Mouse (Mus musculus) heart, postnatal 14 days (tissue): ENCODE measurements around the gene Ripor2. TPM values are rescaled to one million over a fixed set of nuclear protein-coding genes. Genes with fewer than 3 reads are reported as not detected.

Source experiments
- DNase-seq, 2 experiments: peaks; one replicate each; pipeline ENCODE4 v3.0.0; 2021 to 2022
- intact Hi-C: fragments of 180-260 bp; cut with DNase I; formaldehyde crosslinking; loops from one replicate; pipeline ENCODE4 v1.15.1; 2025
- total RNA-seq, 2 experiments: library from RNA; stranded (reverse); gene quantifications; 2 replicates each; pipeline ENCODE4 v1.2.3; 2021

Gene Ripor2
- total RNA-seq, 2 experiments from 2014 or later, result 8.9 to 9.2 TPM

DNA sequence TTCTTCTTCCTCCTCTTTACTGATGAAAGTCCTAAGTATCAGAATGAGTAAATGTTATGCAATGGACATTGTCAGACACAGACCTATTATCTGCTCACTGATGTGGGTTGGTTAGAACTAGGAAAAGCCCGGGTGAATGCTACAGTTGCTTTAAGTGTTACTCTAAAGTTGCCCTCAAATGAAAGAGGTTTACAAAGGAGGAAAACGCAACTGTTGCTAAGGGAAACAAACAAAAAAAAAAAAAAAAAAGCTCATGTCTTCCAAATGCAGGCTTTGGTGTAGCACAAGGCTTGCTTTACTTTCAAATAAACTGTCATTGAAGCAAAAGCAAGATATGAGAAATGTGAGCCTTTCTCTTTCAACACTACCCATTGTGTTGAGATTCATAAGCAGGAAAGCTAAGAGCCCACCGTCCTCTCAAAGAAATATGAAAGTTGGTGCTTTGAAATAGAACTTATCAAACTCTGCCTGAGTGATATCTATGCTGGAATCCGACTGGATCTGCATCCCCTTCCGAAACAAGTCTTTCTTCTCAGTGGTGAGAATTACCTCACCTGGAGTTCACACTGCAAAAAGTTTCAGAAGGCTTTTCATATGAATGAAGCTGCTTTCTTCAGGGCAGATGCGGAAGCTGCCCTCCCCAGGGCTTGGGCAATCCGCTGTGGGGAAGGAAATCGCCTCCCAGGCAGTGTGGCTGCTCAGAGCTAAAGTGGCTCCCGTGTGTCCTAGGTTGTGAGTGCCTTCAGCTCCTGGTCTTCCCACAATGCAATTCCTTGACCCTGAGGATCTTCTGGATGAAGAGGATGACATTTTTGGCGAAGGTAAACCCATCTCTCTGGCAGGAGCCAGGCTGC is 32.2 kb downstream of the Ripor2 start:
- intact Hi-C loops, result loop anchor here (5.0 kb wide), 1 partner anchor 92 kb away; no protein-coding TSS in a partner anchor
- DNase-seq, result peak in 1 of 2 experiments; percentile 25

- DNase-seq, result peak; percentile 43 to 61
- intact Hi-C loops, result loop anchor here (5.0 kb wide), 1 partner anchor 49 kb away; no protein-coding TSS in a partner anchor
Measured at GRCm38 (mm10) chr13:24615921-24616565, 34.1 kb downstream of the Ripor2 start.

DNA sequence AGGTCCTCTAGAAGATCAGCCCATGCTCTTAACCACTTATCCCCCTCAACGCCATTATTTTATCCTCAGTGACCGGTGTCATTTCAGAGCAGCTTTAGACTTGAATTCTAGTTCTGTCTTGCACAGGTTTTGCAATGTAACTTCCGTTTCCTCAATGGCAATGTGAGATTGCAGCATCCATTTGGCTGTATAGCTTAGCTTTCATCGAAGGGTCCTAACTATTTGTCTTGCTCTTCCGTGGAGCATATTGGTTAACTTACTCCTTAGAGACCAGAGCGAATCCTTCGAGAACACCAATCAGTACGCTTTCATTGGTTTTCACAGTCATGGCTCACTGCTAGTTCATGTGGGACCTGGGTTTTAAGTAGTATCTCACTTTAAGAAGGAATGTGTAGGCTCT is 34.7 kb downstream of the Ripor2 start:
- intact Hi-C loops, result loop anchor here (5.0 kb wide), 1 partner anchor 49 kb away; no protein-coding TSS in a partner anchor
- no peak for DNase-seq

GRCm38 (mm10) chr13:24617076-24617798 is 35.2 kb downstream of the Ripor2 start:
- intact Hi-C loops, result loop anchor here (5.0 kb wide), 1 partner anchor 50 kb away; no protein-coding TSS in a partner anchor
- no peak for DNase-seq

- DNase-seq, result no peak
- intact Hi-C loops, result loop anchor here (5.0 kb wide), 1 partner anchor 50 kb away; no protein-coding TSS in a partner anchor
Measured at GRCm38 (mm10) chr13:24617799-24618130, 35.8 kb downstream of the Ripor2 start.

DNA sequence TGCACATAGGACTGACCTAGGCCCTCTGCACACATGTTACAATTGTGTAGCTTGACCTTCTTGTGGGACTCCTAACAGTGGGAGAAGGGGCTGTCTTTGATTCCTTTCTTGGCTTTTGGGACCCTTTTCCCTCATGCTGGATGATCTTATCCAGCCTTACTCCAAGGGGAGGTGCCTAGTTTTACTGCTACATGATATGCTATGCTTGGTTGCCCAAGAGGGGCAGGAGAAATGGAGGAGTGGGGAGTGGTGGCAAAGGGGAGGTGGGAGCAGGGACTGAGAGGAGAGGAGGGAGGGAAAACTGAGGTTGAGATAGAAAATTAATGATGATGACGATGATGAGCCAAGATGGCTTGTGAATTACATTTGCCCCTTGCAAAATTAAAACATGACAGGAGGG is 37.7 kb downstream of the Ripor2 start:
- no peak for DNase-seq
- intact Hi-C loops, result loop anchor here (5.0 kb wide), 1 partner anchor 52 kb away; no protein-coding TSS in a partner anchor

DNA sequence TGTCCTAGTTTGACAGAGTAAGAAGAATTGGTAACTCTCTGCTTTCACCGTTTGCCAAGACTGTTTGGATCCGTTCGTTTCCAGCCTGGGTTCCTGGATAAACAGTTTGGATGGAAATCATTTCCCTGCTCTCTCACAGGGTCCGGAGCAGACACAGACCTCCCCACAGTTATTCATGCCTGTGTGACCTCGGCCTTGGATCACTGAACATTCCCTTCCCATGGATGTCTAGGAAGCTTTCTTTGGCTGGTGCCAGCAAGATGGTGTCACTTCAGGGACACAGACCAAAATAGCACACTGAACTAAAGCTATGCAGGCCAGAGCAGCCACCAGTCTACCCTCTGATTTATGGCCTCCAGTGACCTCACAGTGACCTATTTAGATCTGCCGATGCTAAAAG is 38.5 kb downstream of the Ripor2 start:
- intact Hi-C loops, result no loop called here
- DNase-seq, result peak; percentile 44 to 65

- no peak for DNase-seq
- intact Hi-C loops, result no loop called here
Measured at GRCm38 (mm10) chr13:24623631-24624030, 41.6 kb downstream of the Ripor2 start.

- intact Hi-C loops, result no loop called here
- no peak for DNase-seq
Measured at GRCm38 (mm10) chr13:24625071-24625470, 43.1 kb downstream of the Ripor2 start.

DNA sequence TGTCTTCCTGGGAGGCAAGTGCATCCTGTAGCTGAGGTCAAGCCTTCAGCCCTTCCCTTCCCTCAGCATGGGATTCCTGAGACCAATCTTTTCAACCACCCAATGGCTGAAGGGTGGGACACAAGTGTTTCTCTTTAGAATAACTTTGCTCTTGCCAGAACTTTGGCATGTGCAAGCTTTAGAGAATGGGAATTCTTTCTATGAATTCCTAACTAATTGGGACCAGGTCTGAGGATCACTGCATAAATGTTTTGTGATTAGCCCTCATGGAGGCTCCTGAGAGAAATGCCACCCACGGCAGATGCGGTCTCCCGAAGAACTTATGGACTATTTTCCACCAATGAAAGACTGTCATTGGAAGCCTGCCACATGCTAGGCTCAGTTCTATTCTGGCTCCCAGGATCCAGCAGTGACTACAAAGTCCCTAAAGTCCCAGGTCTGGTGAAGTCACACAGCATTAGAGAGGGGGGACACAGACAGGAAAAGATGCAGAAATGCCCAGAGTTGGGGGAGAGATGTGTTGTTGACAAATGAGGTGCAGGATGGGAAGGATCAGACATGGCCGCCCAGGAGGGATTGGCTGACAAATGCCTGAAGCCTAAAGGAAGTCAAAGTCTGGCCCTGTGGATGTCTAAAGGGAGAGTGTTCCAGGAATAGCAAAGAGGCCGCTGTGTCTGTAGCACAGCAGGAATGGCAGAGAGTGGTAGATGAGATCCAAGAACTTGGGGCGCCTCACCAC is 44.9 kb downstream of the Ripor2 start:
- intact Hi-C loops, result no loop called here
- no peak for DNase-seq

GRCm38 (mm10) chr13:24628192-24628591 is 46.2 kb downstream of the Ripor2 start:
- intact Hi-C loops, result no loop called here
- DNase-seq, result no peak

DNA sequence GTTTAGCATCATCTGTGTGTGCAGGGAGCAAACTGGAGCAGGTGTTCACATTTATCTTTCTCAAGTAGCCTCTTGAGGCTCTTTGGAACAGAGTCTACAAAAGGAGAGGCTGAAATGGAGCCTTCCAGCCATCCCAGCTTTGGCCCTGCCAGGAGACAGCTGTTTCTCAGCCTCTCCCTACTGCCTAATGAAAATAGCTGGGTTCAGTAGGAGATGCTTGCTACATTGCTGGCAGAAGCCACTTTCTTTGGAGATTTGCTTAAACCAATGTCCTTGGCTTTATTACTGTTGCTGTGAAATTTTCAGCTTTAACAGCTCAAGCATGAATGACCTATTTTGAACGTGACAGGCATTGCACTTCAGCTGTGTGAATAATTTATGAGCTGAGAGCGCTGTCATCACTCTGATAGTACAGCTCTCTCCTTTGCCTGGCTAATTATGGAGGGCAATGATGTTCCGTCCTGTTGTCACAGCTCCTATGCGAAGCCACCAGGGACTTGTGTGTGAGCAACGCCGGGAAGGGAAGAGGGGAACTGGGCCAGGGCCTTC is 47.2 kb downstream of the Ripor2 start:
- intact Hi-C loops, result no loop called here
- peak; percentile 52 to 59 for DNase-seq

DNA sequence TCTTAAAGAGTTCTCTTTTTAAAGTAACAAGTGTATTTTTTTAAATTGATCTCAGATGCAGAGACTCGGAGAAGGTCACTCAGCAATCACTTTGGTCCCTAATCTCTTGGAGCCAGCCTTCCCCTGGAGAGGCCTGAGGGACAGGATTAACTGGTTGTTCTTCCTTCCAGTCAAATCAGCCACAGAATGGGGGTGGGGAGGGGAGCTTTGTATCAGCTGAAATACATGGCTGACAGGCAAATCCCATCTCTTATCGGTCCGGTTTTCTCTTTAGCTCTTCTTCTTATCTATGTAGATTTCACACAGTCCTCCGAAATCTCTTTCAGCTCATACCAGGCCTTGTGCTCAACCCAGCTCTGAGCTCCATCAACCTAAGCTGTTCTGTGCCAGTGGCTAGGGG is 48.4 kb downstream of the Ripor2 start:
- DNase-seq, result no peak
- intact Hi-C loops, result no loop called here

GRCm38 (mm10) chr13:24632988-24633577 is 51.1 kb downstream of the Ripor2 start:
- DNase-seq, result no peak
- intact Hi-C loops, result no loop called here

- DNase-seq, result no peak
- intact Hi-C loops, result no loop called here
Measured at GRCm38 (mm10) chr13:24634346-24635120, 52.5 kb downstream of the Ripor2 start.

DNA sequence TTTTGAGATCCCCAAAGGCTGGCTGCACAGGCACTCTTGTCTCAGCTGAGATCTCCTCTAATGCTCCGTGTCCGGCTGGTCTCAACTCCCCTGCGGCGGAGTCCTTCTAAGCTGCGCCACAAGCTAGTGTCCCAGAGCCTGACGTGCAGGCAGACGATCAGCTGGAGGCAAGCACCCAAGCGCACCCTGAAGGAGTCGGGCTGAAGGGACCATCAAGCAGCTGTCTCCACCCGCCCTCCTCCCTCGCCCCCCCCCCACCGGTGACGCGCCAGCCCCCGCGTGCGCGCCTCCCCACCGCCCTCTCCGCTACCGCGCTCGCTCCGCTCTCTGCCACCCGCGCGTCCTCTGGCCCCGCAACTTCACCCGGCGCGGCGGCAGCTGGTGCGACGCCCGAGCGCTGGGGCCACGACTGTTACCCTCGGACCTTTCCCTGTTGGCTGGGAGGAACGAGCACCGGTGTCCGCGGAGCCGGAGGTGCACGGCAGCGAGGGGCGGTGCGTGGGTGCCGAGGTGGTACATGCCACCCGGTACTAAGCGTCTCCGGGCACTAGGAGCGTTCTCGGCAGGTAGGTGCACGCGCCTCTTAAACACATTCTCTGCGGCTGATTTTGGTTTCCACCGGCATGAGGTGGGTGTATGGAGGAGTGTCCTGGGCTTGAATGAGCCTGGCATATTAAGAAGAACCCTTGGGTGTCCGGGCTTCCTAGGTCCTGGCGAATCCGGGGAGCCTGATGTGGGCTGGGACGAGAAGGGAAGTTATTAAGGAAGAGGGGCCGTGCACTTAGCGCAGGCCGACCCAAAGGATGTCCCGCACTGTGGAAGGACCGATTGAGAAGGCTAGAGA is 56.6 kb downstream of the Ripor2 start:
- peak; percentile 46 to 52 for DNase-seq
- intact Hi-C loops, result no loop called here

GRCm38 (mm10) chr13:24639215-24640165 is 57.5 kb downstream of the Ripor2 start:
- DNase-seq, result peak; percentile 18 to 37
- intact Hi-C loops, result no loop called here
